Mouse (Mus musculus) layer of hippocampus, adult 11-12 months (tissue): ENCODE results near the gene Zfp831.

ENCODE experiments used
- DNase-seq: peaks from one replicate; pipeline ENCODE4 v3.0.0; 2022; ENCODE audit warnings: low spot score

The Zfp831 gene

GRCm38 (mm10) chr2:174652864-174653263 lies 9.5 kb downstream of the Zfp831 start:
- DNase-seq: no peak

- DNase-seq: no peak
These were observed 12.0 kb downstream of the Zfp831 start for GRCm38 (mm10) chr2:174655341-174655740.

- peak; percentile 19 for DNase-seq
These were observed 15.0 kb downstream of the Zfp831 start for GRCm38 (mm10) chr2:174658229-174658844.

- no peak for DNase-seq
These were observed 16.5 kb downstream of the Zfp831 start for GRCm38 (mm10) chr2:174659874-174660273.

GRCm38 (mm10) chr2:174660321-174660720 lies 17.0 kb downstream of the Zfp831 start:
- DNase-seq: no peak

GRCm38 (mm10) chr2:174661436-174662171 lies 18.3 kb downstream of the Zfp831 start:
- no peak for DNase-seq

- DNase-seq: no peak
These were observed 19.3 kb downstream of the Zfp831 start for GRCm38 (mm10) chr2:174662593-174662992.

- no peak for DNase-seq
These were observed 22.1 kb downstream of the Zfp831 start for GRCm38 (mm10) chr2:174665404-174665803.

GRCm38 (mm10) chr2:174668806-174669205 lies 25.5 kb downstream of the Zfp831 start:
- no peak for DNase-seq

- peak; percentile 20 for DNase-seq
These were observed 29.3 kb downstream of the Zfp831 start for GRCm38 (mm10) chr2:174672506-174673190.

GRCm38 (mm10) chr2:174673592-174674286 lies 30.4 kb downstream of the Zfp831 start:
- DNase-seq: peak; percentile 89

- no peak for DNase-seq
These were observed 31.1 kb downstream of the Zfp831 start for GRCm38 (mm10) chr2:174674287-174675045.

- DNase-seq: peak; percentile 81
These were observed 32.3 kb downstream of the Zfp831 start for GRCm38 (mm10) chr2:174675642-174676041.

GRCm38 (mm10) chr2:174701351-174701750 lies 58.0 kb downstream of the Zfp831 start:
- DNase-seq: no peak

GRCm38 (mm10) chr2:174707101-174707500 lies 63.8 kb downstream of the Zfp831 start:
- DNase-seq: no peak

- DNase-seq: no peak
These were observed 65.3 kb downstream of the Zfp831 start for GRCm38 (mm10) chr2:174708587-174708986.

- DNase-seq: no peak
These were observed 66.9 kb downstream of the Zfp831 start for GRCm38 (mm10) chr2:174710185-174710584.

GRCm38 (mm10) chr2:174712043-174712442 lies 68.7 kb downstream of the Zfp831 start:
- DNase-seq: no peak

- no peak for DNase-seq
These were observed 72.6 kb downstream of the Zfp831 start for GRCm38 (mm10) chr2:174715938-174716337.

- no peak for DNase-seq
These were observed 74.5 kb downstream of the Zfp831 start for GRCm38 (mm10) chr2:174717857-174718256.

GRCm38 (mm10) chr2:174727114-174727823 lies 83.9 kb downstream of the Zfp831 start:
- no peak for DNase-seq
